Mouse (Mus musculus): ENCODE results near the gene Afdn.
"Not testable (repeated sequence)": the region's sequence is repeated elsewhere in the genome, so short reads cannot be mapped to it uniquely, and the experiment has no call there.

Afdn gene

DNA sequence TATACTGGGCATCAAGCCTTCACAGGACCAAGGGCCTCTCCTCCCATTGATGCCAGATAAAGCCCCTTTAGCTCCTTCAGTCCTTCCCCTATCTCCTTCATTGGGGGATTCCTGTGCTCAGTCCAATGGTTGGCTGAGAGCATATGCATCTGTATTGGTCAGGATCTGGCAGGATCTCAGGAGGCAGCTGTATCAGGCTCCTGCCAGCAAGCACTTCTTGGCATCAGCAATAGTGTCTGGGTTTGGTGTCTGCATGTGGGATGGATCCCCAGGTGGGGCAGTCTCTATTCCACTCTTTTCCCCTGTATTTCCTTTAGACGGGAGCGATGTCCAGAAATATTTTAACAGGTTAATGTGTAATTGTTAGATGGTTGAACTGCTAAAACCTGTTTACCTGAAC, 4.6 kb downstream of the Afdn start:
- DNase-seq (ENCODE audit: inconsistent age in 2 of 2, low spot score in 1 of 2): not testable (repeated sequence)

DNA sequence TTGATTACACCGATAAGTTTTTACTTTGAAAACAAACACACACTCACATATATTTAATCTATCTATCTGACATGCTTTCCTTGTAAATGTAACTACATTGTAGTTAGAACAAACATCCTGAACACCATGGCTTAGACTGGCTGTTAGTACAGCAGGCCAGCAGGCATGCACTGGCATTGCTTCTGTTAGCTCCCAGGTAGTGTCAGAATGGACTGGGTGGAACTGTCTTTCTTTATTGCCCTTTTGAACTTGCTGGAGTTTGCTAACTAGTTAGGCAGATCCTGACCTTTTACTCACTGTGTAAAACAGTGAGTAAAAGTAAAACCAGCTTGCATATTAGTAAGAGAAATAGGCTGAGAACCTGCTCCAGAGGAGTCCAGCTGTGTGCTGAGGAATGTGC, 8.2 kb downstream of the Afdn start:
- no peak for DNase-seq (ENCODE audit: inconsistent age in 2 of 2, low spot score in 1 of 2)

DNA sequence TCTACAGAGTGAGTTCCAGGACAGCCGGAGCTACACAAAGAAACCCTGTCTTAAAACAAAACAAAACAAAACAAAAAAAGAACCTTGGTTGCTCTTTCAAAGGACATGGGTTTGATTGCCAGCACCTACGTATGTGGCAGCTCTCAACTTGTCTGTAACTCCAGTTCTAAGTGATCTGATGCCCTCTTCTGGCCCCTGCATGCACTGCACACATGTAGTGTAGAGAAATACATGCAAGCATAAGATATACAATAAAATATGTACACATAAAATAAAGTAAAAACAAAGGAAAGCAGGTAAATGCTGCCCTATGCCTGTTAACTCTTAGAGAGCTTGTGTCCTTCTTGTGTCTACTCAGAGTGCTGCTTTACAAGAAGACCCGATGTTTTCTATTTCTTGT, 8.9 kb downstream of the Afdn start:
- peak in 1 of 2 experiments; percentile 61 for DNase-seq (ENCODE audit: inconsistent age in 2 of 2, low spot score in 1 of 2)

DNA sequence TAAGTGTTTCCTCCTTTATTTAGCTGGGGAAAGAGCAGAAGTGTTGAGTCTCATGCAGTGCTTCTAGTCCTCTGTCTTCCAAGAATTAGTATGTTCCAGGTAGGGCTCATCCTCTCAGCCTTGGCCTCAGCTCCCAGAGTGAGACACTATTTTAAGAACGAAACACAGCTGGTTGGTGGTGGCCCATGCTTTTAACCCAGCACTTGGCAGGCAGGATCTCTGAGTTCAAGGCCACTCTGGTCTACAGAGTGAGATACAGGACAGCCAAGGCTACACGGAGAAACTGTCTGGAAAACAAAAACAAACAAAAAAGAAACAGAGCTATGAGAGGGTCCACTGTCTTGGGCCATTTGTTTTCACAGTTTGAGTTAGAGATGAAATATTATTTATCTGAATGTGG, 17.3 kb downstream of the Afdn start:
- peak; percentile 35 to 74 for DNase-seq (ENCODE audit: inconsistent age in 2 of 2, low spot score in 1 of 2)

DNA sequence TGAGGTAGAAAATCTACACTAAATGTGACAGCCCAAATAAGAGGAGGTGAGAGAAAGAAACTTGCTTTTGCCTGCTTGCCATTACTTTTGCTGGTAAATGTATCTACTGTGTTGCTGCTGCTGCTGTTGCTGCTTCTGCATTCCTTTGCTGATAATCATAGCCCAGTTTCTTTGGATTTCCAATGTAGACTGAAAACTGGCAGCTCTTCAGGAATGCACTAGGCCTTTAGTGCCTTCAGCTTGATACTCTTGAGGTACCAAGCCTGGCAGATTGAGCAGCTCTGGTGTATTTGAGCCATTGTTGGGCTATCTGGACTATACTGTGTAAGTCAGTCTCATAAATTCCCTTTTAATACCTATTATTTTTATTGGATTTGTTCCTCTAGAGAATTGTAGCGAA, 18.5 kb downstream of the Afdn start:
- DNase-seq (ENCODE audit: inconsistent age in 2 of 2, low spot score in 1 of 2): no peak

DNA sequence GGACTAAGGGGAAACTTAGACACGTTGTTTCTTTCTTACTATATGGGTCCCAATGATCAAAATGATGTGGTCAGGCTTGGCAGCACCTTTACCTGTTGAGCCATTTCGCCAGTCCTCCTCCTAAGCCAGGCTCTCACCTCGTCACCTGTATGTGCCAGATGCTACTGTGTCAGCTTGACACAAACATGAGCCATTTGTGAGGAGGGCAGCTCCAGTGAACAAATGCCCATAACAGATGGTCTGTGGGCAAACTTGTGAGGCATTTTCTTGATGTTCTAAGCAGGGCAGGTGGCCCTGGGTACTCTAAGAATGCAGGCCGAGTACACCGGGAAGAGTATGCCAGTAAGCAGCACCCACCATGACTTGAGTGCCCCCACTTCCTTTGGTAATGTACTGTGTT, 21.6 kb downstream of the Afdn start:
- DNase-seq (ENCODE audit: inconsistent age in 2 of 2, low spot score in 1 of 2): no peak

DNA sequence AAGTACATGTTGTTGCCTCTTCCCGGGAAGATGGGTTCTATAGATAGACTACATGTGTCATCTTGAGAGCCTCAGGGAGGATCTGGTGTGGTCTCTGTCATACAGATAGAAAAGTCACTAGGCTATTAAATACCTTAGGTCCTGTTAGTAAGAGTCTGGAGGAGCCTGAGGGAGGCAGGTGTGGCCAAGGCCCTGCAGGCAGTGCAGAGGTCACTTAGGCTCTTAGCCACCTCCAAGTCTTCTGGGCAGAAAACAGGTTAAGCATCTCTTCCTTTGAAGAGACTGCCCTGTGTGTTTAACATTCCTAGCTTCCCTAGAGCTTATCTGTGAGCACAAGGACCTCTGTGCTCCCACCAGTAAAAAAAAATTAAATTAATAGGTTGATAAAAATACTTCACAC, 23.1 kb downstream of the Afdn start:
- no peak for DNase-seq (ENCODE audit: inconsistent age in 2 of 2, low spot score in 1 of 2)

DNA sequence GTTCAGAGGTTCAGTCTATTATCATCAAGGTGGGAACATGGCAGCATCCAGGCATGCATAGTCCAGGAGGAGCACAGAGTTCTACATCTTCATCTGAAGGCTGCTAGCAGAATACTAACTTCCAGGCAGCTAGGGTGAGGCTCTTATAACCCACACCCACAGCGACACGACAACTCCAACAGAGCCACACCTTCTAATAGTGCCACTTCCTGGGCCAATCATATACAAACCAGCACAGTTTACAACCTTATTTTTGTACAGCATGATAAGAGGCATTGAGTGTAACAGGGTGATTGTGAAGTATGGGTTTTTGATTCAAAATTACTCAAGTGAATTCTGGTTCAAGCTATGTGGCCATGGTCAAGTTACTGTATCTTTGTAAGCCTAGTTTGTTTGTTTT, 29.7 kb downstream of the Afdn start:
- not testable (repeated sequence) for DNase-seq (ENCODE audit: inconsistent age in 2 of 2, low spot score in 1 of 2)

DNA sequence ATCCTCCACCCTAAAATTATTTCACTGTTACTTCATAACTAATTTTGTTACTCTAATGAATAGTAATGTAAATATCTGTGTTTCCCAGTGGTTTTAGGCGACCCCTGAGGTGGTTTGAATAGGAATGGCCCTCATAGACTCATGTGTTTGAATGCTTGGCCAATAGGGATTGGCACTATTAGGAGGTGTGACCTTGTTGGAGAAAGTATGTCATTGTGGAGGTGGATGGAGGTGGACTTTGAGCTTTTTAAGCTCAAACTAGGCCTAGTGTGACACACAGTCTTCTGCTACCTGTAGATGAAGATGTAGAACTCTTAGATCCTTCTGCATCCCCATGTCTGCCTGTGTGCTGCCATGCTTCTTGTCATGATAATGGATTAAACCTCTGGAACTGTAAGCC, 37.4 kb downstream of the Afdn start:
- no peak for DNase-seq (ENCODE audit: inconsistent age in 2 of 2, low spot score in 1 of 2)

DNA sequence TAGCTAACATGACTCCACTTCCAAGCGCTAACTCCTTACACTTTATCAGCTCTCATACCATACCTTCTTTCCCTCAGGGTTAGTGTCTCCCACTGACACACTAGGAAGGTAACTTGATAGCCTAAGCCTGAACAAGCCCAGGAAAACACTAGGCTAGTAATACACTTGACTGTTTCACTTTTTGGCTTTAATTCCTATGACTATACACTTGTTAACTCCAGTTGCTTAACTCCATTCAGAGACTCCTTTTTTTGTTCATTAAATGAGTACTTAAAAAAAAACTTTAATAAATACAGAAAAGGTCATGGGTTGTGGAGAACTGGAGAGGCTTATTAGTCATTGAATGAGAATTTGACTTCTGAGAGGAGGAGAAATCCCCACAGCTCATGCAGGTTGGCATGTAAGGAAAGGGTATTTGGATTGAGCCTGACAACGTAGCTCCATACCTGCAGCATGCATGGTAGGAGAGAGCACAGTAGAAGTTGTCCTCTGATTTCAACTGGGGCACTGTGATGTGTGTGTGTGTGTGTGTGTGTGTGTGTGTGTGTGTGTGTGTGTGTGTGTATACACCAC, 42.6 kb downstream of the Afdn start:
- peak; percentile 17 to 54 for DNase-seq (ENCODE audit: inconsistent age in 2 of 2, low spot score in 1 of 2)

DNA sequence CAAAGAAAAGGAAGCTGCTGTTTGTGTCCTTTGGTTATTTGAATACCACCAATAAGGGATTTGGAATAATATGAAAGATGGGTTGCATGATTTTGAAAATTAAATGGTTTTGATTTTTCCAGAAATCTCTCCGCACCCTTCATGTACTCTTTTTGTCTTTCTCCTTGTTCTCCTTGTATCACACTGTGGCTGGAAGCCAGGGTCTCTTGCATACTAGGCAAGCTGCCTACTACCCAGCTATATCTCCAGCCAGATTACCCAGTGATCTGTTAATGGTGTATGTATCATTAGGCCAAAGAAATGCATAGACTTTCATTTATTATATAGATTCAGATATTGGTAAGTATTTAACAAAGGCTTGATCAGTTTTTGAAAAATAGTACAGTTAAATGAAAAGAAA, 45.7 kb downstream of the Afdn start:
- DNase-seq (ENCODE audit: inconsistent age in 2 of 2, low spot score in 1 of 2): no peak

DNA sequence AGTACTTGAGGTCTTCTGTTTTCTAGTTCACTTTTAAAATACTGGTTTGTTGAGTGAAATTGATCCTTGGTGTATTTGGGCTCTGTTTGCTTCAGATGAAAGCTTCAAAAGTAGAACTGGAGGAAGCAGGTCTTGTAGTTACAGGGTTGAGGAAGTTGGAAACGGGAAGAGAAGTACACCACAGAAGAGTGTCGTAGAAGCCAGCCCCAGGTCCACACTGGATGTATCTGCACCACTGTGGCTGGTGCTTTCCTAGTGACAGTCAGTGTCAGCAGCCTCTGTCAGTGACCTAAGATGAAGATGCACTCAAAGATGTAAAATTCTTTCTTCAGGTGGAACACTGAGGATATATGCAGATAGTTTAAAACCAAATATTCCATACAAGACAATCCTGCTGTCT, 57.5 kb downstream of the Afdn start:
- DNase-seq (ENCODE audit: inconsistent age in 2 of 2, low spot score in 1 of 2): no peak

DNA sequence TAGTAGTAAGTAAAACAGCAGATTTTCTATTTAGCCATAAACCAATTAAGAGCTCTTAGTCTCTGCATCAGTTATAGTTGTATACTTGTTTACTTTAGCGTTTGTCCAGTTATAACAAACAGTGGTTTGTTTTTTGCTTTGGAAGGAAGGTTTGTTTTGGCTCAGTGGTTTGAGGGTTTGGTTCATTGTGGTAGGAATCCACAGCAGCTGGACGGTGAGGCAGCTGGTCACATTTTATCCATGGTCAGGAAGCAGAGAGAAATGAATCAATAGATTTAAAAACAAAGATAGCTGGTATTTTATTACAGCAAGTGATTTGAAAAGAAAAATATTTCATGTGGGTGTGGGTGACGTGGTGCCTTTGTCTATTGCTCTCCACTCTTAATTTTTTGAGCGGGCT, 59.0 kb downstream of the Afdn start:
- DNase-seq (ENCODE audit: inconsistent age in 2 of 2, low spot score in 1 of 2): no peak

DNA sequence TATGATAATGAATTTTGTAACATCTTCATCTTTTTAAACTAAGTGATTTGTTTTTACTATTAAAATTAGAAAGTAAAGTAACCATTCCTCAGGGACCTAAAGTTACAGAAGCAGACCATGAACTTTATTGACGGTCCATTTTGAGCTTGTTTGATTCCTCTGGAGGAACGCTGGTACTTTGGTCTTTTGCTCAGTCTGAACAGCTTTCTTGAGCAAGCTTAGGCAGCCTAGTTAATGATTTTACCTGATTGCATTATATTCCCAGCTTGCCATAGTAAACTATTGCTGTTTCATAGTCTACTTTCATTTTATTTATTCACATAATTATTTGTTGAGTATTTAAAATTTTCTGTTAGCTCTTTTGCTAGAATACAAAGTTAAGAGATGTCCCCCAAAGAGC, 60.3 kb downstream of the Afdn start:
- no peak for DNase-seq (ENCODE audit: inconsistent age in 2 of 2, low spot score in 1 of 2)

DNA sequence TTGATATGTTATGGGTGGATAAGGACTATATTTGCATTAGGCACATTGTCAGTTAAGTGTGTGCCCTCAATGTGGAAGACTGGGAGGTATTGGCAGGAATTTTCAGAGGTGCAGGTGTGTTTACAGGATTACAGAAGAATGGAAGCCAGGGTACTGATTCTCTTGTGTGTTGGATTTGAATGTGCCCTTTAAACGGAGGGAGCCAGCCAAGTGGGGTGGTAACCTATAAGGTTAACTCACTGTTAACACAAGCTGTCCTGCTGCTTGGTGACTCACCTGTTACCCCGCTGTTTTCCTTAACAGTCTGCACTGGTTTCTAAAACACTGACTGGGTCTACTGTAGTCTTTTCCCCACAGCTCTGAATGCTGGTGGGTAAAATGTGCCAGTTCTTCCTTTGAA, 65.1 kb downstream of the Afdn start:
- no peak for DNase-seq (ENCODE audit: inconsistent age in 2 of 2, low spot score in 1 of 2)

DNA sequence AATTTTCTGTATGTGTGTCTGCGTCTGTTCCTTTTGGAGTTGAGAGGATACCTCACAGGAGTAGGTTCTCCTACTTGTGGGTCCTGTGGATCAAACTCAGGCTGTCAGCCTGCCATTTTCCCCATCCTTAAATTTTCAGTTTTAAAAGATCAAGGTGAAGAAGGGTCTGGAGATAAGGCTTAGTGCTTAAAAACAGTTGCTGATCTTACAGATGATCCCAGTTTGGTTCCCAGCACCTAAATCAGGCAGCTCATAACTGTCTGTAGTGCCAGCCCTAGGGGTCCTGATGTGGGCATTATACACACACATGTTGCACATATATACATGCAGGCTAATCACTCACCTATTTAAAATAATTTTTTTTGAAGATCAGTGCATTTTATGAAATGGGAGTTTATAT, 69.9 kb downstream of the Afdn start:
- no peak for DNase-seq (ENCODE audit: inconsistent age in 2 of 2, low spot score in 1 of 2)

DNA sequence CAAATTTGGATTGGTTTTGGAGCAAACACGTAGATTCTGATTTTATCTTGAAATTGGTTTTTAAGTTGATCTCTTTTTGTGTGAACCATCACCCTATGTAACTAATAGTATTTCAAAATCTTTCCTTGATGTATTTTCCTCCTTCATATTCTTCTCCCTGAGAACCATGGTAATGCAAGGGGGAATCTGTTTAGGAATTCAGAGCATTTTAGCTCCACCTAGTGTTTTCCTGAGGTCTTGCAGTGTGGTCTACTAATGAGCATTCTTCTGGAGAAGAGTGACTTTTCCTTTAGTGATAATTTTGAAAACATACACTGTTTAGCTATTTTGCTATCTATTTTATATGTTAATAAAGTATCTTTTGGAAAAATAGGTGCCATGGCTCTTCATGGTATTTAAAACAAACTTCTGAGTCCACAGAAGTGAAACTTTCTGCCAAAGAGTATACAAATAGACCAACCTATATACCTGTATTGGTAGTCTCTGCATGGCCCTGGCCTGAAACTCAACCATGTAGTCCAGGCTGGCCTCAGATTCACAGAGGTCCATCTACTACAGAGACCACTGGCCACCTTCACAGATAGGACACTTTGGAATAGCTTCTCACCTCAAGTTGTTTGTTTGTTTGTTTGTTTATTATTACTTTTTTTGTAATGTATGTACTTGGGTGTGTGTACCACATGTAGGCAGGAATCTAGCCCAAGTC, 70.5 kb downstream of the Afdn start:
- DNase-seq (ENCODE audit: inconsistent age in 2 of 2, low spot score in 1 of 2): peak; percentile 18 to 78

DNA sequence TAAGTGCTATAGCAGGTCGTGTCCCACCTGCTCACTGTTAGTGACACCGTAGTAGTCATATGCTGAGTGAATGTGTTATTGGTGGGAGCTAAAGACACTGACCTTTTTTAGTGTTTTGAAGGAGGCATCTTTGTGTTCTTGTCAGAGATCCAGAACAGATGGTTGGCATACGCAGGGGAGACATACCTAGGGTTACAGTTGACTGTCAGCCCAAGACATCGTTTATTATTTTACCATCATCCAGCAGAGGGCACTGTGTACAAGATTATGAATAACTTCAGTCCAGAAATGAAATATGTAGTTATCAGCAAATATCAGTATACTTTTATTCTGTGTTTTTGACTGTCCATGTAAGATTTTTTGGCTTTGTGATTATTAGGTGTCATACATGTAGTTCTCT, 75.5 kb downstream of the Afdn start:
- DNase-seq (ENCODE audit: inconsistent age in 2 of 2, low spot score in 1 of 2): peak in 1 of 2 experiments; percentile 68

DNA sequence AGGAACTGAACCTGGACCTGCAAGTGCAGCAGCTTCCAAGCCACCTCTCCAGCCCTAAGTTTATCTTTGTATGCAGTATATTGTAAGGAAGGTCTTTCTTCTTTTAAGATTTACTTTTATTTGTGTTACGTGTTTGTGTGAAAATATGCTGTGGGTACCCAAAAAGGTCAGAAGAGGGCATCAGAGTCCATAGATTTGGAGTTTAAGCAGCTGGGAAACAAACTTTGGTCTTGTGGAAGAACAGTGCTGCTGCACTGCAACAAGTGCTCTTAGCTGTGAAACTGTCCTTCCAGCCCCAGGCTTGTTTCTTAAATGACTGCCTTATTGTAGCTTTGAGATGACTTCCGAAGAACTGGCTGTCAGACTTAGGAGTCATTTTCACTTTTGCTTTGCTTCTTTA, 89.8 kb downstream of the Afdn start:
- DNase-seq (ENCODE audit: inconsistent age in 2 of 2, low spot score in 1 of 2): peak in 1 of 2 experiments; percentile 67

DNA sequence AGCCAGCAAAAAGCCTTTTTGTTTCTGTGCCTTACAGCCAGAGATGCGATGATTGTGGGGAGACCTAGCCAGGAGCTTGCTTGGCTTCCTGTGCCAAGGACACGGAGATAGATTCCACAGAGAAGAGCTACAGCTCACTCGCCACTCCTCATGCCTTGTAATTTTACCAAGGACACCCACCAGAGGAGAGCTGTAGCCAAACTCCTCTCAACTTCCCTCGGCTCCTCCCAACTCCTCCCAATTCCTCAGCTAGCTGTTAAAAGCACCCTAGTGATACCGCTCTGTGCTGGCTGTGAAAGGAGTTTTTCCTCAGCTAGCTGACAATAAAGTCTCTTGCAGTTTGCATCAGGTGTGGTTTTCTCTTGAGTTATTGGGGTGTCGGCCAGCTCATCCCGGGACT, 93.5 kb downstream of the Afdn start:
- DNase-seq (ENCODE audit: inconsistent age in 2 of 2, low spot score in 1 of 2): not testable (repeated sequence)

DNA sequence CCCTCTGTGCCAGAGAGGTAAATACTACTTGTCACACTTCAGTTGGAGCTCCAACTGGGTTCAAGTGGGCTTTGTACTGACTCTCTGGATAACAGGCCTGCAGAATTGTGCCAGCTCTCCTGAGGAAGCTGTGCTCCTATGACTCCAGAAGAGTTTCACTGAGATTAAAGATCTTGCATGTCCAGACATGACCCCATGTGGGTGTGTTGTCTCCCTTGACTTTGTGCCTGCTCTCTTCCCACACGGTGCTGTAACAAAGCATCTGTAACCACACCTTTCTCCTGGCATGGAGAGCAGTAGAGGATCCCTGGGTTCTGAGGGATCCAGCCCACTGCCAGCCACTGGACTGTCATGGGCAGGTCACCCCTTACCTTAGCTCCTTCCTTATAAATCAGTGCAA, 95.1 kb downstream of the Afdn start:
- no peak for DNase-seq (ENCODE audit: inconsistent age in 2 of 2, low spot score in 1 of 2)

DNA sequence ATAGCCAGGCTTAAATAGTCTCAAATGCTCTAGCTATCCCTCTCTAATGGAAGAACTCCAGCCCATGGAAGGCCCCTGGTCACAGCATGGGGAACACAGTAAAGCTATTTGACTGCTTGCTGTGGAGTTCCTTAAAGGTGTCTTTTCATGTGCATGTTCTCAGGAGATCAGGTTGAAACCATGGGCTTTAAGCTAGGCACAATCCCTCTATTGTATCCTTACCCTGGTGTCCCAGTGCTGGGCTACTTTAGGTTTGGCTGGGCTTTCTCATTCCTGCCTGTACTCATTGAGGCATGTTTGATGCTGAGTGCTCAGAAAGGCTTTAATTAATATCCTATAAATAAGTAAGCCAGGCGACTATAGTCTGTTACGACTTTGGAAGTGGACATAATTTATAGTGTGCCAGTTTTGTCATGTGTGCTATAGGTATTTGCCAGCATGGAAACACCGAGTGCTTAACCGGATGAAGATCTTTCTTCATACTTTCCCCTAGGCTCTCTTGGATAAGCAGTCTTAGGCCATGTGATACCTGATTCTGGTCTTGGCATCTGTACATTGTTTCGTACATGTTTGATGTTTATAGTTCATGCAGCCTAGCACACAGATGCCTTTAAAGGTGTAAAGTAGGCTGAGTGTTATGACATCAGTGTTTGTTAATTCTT, 96.2 kb downstream of the Afdn start:
- DNase-seq (ENCODE audit: inconsistent age in 2 of 2, low spot score in 1 of 2): no peak

DNA sequence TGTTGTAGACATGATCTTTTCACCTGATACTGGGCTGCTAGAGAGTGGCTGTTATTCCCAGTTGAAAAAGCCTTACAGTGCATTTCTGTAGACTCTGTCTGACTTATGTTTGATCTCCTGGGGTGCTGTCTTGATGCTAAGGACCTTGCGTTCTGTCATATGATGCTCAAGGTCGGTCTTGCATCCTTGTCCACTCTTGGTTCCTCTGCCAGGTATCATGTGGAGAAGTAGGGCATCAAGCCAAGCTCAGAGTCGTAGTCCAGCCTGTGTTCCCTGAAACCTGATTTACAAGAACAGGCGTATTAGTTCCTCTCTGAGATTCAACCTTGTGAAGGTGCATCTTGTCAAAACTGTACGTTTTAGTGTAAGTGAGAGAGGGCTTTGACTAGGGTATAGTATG, 105.0 kb downstream of the Afdn start:
- no peak for DNase-seq (ENCODE audit: inconsistent age in 2 of 2, low spot score in 1 of 2)
